Mouse (Mus musculus): ENCODE results near the gene Igfbp2.

Igfbp2 gene

GRCm38 (mm10) chr1:72815184-72815583, 9.1 kb upstream of the Igfbp2 start:
- in situ Hi-C loops (cut with MboI), result no loop called here

DNA sequence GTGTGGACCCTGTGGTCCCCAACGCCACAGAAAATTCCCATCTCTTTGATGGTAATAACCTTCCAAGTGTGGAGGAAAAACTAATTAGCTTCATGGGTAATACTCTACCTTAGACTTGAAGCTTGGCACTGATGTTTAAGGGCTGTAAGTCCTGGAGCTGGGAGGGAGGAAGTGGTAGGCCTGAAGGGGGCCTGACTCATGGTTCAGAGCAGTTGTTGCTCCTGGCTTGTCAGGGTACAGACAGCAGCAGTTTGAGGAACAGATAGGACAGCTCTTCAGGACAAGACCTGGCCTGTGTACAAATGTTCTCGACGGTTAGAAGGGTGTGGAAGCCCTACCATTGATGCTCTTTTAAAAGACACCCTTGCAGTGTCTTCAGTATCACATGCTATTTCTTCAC, 8.7 kb upstream of the Igfbp2 start:
- in situ Hi-C loops (cut with MboI), result no loop called here

- in situ Hi-C loops (cut with MboI), result no loop called here
Observed at GRCm38 (mm10) chr1:72819995-72820394, 4.3 kb upstream of the Igfbp2 start.

- in situ Hi-C loops (cut with MboI), result no loop called here
Observed at GRCm38 (mm10) chr1:72822893-72823292, 1.4 kb upstream of the Igfbp2 start.

- in situ Hi-C loops (cut with MboI), result no loop called here
Observed at GRCm38 (mm10) chr1:72824707-72825101, 401 bp downstream of the Igfbp2 start.

GRCm38 (mm10) chr1:72825286-72825685, 983 bp downstream of the Igfbp2 start:
- in situ Hi-C loops (cut with MboI), result no loop called here

GRCm38 (mm10) chr1:72825921-72826320, 1.6 kb downstream of the Igfbp2 start:
- in situ Hi-C loops (cut with MboI), result no loop called here

DNA sequence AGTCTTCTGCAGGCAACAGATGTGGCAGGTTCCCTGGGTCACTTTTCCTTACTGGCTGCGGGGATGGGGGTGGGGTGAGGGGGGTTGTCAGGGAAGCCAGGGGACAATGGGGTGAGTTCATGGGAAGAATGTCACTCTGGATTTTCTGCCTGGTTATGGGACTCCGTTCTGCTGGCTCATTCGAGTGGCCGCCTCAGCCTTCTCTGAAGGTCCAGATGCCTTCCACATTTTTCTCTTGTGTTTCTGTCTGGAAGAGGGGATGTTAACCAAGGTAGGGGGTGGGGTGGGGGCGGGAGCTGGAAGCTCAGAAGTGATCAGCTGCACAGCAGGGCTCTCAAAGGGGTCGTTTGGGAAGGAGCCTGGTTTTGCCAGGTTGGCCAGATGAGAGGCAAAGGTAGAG, 2.1 kb downstream of the Igfbp2 start:
- in situ Hi-C loops (cut with MboI), result no loop called here

DNA sequence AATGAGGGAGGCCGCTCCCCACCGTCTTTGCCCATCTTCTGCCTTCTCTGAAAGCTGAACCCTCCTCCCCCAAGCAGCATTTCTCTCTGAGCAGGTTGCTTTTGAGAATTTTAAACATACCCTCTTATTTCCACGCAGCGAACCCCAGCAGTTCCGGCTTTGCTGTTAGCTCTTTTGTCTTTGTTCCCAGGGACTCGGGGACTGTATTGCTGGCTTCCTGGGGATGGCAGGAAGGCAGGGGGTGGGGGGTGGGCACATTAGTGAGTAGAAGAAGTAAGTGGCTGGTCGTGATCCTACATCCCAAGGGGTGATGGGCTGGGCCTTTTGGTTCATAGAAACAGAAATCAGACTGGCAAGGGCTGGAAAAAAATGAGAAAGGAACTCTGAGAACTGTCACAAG, 2.6 kb downstream of the Igfbp2 start:
- in situ Hi-C loops (cut with MboI), result no loop called here

DNA sequence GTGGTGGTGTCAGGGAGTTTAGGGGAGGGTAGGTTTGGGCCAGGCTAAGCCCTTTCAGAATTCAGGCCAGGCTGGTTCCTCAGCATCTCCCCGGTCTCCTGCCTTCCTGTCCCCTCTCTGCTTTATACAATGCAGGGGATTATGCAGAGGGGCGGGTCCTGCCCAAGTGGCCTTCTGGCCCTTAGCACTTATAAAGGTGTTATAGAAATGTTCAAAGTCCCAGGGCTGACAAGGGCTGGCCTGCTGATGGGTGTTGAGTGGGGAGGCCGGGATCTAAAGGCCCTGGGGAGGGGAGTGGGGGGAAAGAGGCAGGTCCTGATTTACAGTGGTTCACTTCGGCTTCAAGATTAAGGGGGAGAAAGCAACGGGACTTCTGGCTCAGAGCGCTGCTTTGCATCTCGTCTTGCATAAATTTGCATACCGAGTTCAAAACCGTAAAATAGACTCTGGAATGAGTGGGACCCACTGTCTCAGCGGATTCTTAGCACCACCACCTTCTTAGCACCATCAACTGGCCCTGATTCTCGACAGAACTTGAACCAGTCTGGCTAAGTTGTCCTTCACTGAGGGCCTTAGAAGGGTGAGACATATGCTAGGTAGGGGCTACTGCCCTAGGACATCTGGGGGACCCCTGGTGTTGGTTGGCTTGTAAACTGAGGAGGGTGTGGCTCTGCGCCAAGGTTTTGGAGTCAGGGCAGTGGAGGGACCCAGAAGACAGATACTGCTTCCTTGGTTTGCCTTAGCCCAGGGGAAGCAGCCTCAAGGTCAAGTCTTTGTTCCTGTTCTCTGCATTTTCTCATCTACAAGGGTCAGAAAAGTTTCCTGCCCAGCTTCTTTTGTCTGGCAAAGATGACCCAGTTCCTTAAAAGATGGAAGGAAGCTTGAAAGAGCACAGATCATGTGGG, 3.4 kb downstream of the Igfbp2 start:
- in situ Hi-C loops (cut with MboI), result no loop called here

- in situ Hi-C loops (cut with MboI), result no loop called here
Observed at GRCm38 (mm10) chr1:72828843-72829242, 4.5 kb downstream of the Igfbp2 start.

DNA sequence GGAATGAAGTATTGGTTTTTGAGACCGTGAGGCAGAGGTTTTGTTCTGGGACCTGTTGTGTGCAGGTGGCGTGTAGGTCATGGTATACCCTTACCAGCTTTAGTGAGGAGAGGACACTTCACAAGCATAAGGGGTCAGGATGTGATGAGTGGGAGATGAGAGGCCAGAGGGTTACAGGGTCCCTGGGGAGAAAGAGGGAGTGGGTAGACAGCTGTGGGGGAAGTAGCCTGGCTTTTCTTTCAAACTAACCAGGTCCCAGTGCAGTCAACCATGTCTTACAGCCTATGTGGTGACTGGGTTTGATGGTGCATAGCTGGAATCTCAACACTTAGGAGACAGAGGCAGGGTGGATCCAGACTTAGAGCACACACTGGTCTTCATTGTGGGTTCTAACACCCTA, 6.2 kb downstream of the Igfbp2 start:
- in situ Hi-C loops (cut with MboI), result no loop called here

DNA sequence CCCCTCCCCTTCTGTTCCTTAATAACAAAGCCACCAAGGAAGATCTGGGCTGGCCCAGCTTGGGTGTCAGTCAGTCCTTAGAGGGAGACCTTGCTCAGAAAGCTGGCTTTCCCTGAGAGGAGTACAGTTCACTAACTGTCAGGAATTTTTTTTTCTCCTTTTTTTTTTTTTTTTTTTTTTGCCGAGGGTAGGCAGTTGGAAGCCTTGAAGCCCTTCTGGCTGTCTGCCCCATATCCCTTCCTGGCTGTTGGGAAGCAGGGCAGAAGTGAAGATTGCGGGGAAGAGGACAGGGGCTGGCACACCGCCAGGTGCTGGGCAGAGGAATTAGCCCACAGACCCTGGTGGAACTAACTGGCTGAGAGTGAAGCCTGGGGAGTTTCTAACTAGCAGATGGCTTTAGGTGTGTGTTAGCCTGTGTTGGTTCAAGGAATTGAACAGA, 8.4 kb downstream of the Igfbp2 start:
- in situ Hi-C loops (cut with MboI), result no loop called here

DNA sequence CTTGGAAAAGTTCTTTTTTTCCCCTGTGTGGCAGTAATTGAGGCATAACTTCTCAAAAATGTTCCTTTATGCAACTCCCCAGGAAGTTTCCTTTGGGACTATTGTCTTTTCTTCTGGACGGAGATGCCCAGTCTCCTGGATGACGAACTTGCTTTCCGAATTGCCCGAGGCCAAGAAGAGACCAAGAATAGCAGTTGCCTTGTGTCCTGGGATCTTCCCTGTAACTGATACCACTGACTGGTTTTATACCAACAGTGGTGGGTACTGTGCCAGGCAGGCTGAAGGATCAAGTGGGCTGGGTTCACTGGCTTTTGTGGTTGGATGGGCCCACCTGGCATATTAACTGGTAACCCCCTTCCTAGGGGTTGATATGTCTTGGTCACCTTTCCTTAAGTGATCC, 9.3 kb downstream of the Igfbp2 start:
- in situ Hi-C loops (cut with MboI), result no loop called here

GRCm38 (mm10) chr1:72839356-72839755, 15.1 kb downstream of the Igfbp2 start:
- in situ Hi-C loops (cut with MboI), result no loop called here

DNA sequence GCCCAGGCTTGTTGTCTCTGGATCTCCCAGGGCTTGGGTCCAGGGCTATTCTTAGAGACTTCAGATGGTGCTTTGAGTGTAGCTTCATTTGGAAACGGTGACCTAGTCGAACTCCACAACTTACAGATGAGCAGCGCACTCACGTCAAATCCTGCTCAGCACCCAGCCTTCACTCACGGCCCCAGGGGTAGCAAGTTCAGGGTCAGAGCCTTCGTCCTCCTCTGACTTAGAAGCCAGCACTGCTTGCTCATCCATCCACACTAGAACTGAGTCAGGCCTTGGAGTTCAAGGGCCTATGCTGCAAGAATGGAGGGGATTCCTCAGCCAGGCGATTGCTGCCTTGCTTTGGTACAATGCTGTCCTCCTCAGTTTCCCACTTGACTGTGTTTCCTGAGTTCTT, 15.5 kb downstream of the Igfbp2 start:
- in situ Hi-C loops (cut with MboI), result no loop called here

- in situ Hi-C loops (cut with MboI), result no loop called here
Observed at GRCm38 (mm10) chr1:72842666-72843459, 18.6 kb downstream of the Igfbp2 start.

DNA sequence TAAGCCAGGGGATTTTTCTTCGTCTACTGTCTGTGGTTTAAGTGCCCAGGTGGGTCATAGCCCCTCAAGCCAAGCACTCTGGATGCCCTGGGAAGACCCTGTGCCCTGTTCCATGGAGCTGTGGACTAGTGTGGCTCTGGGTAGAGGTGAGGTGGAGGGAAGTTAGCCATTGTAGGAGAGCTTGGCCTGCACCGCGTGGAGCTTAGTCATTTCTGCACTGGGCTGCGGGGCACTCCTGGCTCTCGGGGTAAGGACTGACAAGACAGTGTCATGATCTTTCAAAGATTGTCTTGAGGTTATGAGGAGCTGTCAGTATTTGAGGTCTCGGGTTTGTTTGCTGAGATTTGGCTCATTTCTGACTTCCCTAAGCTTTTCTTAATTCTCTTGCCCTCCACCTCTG, 20.4 kb downstream of the Igfbp2 start:
- in situ Hi-C loops (cut with MboI), result no loop called here

GRCm38 (mm10) chr1:72847849-72848380, 23.6 kb downstream of the Igfbp2 start:
- in situ Hi-C loops (cut with MboI), result no loop called here

DNA sequence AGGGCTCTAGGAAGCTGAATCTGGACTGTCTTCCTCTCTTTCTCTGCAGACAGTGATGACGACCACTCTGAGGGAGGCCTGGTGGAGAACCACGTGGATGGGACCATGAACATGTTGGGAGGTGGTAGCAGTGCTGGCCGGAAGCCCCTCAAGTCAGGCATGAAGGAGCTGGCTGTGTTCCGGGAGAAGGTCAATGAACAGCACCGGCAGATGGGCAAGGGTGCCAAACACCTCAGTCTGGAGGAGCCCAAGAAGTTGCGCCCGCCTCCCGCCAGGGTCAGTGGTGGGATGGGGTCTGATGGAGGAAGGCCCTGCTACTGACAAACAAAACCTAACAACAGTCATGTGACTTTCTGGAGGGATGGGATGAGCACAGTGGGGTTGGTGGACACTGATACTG, 24.7 kb downstream of the Igfbp2 start:
- in situ Hi-C loops (cut with MboI), result no loop called here

- in situ Hi-C loops (cut with MboI), result loop anchor here (25.0 kb wide), 1 partner anchor 959 kb away; no protein-coding TSS in a partner anchor
Observed at GRCm38 (mm10) chr1:72853759-72854158, 29.5 kb downstream of the Igfbp2 start.

Data from mature B cell (primary cell).